Mouse (Mus musculus) 416B (cell line): ENCODE measurements around the gene Tnnt1.
A peak's percentile ranks its signal among the peaks of the same experiment; 100 is the strongest.
"Not testable (repeated sequence)": the region's sequence is repeated elsewhere in the genome, so short reads cannot be mapped to it uniquely, and the experiment has no call there.

ENCODE experiments used
- DNase-seq: peaks from one replicate; pipeline ENCODE4 v3.0.0; 2011; ENCODE audit warnings: low read depth

The Tnnt1 gene

GRCm38 (mm10) chr7:4516332-4517050 lies at the start of gene Tnnt1:
Gene Tnnt1, minus strand, starts transcription at chr7:4516382.
- peak; percentile 72 for DNase-seq

- peak; percentile 28 for DNase-seq
Observed at GRCm38 (mm10) chr7:4562660-4563059, 46.5 kb upstream of the Tnnt1 start.

DNA sequence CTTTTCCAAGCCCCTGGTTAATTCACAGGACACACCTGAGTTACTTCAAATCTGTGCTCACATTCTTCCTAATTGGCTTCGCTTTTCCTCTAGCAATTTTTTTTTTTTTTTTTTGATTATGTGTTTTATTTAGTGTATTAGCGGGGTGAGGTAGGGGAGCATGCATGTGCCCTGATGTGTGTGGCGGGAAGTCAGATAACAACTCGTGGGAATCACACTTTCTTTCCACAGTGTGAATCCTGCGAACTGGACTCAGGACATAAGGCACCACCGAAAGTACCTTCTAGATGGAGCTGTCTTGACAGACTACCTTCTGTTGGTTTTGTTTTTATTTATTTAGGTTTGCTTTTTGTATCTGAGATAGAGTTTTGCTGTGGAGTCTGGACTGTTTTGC lies 41.0 kb upstream of the Tnnt1 start:
- DNase-seq = no peak

GRCm38 (mm10) chr7:4556256-4557166 lies 40.3 kb upstream of the Tnnt1 start:
- DNase-seq = peak; percentile 90

DNA sequence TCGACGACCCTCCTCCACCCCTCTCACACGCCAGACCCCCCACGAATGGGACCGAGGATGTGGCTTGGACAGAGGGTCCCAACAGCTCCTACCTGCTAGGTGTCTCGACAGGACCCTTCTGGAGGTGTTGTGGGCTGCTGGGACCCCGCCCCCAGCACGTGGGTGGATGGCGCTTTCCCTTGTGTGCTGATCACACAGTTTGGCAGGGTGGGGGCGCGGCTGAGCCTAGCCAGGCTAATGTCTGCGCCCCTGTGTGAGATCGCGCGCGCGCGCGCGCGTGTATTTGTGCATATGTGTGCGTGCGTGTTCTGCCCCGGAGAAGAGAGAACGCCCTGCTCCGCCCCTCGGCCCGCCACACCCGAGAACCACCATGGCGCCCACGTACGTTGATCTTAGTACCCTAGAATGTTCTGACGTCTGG lies 31.0 kb upstream of the Tnnt1 start, which contains the start of gene Syt5:
Gene Syt5, minus strand, starts transcription at position 321 of the 421 bp plus-strand sequence.
- DNase-seq = no peak

DNA sequence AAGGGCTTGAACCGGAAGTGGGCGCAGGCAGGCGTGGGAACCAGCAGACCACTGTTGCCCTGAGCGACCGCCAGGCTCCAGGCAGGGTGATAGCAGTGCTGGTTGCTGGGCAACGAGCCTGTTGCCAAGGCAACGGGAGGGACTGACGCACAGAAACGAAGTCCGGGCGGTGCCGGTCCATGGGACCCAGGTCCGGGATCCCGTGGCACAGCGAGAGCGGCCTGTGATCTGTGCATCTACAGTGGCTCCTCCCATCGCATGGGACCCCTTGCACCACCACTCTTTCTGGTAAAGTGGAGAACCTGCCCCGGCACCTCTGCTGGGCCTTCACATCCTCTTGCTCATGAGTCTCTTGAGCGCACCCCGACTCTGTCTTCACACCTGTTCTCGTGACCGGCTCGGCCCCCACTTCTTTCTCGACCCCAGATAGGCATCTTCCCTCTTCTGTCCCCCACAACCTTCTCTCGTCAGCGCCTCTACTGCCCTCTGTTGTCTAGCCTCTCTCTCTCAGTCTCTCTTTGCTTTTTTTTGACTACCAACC lies 30.5 kb upstream of the Tnnt1 start:
- no peak for DNase-seq

DNA sequence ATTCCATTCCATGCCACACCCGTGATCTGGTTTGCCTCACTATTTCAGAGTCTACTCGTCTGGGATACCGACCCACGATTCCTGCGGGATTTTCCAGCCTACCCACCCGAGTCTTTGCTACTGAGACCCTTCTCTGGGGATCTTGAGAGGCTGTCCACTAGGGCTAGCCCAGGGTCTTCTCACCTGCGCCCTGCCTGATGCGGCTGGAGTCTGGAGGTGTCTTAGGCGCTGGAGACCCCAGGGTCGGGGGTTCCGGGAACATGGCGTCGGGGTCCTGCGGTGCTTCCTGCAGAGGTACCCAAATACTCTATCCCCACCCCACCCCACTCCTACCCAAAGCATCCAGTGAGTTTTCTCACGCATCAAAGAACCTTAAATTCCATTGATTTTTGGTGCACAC lies 29.9 kb upstream of the Tnnt1 start:
- DNase-seq = no peak

- DNase-seq = no peak
Observed at GRCm38 (mm10) chr7:4542013-4542412, 25.8 kb upstream of the Tnnt1 start.

DNA sequence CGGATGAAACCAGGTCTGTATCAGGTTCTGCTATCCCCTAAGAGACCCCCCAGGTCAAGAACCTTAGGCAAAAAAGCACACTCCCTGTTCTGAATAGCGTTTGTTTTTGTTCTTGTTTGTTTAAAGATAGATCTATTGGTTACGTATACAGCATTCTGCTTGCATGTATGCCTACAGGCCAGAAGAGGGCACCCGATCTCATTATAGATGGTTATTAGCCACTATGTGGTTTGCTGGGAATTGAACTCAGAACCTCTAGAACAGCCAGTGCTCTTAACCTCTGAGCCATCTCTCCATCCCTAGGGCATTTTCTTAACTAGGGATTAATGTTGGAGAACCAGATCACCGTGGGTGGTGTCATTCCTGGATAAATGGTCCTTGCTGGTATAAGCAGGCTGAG lies 25.2 kb upstream of the Tnnt1 start:
- peak; percentile 33 for DNase-seq

DNA sequence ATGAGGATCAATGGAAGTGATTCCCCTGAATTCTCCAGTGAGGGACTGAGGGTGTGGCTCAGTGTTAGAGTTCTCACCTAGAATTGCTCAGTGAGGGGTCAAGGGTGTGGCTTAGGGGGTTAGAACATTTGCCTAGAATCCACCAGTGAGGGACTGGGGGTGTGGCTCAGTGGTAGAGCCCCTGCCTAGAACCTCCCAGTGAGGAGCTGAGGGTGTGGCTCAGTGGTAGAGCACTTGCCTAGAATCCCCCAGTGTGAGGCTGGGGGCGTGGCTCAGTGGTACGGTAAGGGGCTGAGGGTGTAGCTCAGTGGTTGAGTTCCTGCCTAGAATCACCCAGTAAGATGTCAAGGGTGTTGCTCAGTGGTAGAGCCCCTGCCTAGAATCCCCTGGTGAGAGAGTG lies 22.8 kb upstream of the Tnnt1 start:
- no peak for DNase-seq

DNA sequence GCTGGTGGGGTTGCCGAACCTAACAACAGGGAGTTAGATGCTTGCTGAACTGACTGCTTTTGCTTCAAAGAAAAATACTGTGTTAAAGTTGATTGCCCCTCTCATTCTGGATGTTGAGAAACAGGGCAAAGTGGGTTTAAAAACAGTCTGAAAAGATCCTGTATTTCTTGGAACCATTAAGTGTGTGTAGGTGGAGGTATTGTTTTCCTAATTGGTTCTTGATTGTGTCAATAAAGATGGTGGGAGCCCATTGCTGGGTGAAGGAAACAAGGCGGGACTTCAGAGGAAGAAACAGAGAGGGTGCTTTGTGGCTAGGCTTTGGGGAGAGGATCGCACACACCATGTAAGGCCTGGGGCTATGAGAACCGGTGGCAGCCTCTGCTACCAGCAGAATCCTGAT lies 21.0 kb upstream of the Tnnt1 start:
- no peak for DNase-seq

DNA sequence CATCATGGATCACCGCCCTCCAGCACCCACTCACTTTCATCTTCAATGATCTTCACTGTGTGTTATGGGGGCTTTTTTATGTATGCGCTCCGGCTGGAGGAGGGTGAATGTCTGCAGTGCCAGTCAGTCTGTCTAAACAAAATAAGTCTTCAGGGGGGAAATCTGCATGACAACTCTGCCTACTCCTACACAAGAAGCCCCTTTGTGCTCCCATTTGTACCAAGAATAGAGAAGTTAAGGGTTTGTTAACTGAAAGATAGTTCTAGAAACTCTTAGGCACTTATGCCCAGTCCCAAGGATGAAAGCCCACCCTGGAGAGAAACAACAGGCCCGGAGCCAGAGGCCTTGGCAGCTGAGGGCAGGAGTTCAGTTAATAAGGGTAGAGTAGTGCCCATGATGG lies 20.2 kb upstream of the Tnnt1 start:
- no peak for DNase-seq

GRCm38 (mm10) chr7:4532005-4532729 lies 16.0 kb upstream of the Tnnt1 start, which contains the start of gene Dnaaf3:
Gene Dnaaf3, minus strand, starts transcription at chr7:4532453.
- peak; percentile 91 for DNase-seq

DNA sequence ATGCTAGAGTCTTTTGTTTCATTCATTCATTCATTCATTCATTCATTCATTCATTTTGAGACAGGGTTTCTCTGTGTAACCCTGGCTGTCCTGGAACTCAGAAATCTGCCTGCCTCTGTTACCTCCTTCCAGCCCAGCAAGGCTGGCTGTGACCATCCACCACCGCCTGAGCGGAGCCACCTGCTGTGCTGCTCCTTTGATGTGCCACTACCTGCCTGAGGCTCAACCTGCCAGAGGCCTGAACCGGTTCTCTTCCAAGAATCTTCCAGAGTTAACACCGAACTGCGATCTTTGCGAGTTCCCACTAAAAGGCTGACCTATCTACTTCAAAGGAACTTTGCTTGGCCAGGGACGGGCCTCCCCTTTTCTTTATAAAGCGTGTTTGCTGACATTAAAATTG lies 14.0 kb upstream of the Tnnt1 start:
- not testable (repeated sequence) for DNase-seq

DNA sequence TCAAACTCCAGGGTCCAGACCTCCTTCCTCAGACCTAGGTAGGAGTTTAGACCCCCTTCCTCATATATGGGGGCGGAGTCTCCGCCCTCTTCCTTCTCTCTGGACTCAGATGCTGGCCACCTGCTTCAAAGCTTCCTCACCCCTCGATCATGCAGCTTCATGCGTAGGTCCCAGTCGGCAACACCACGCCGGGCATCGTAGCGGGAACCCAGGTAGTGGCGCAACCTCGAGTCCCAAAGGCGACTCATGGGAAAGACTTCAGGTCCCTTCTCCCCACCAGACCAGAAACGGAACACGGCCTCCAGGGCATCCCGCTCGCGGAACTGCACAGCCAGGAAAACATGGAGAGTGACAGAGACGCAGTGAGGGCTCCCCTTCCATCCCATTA lies 11.1 kb upstream of the Tnnt1 start:
- DNase-seq = peak; percentile 70

DNA sequence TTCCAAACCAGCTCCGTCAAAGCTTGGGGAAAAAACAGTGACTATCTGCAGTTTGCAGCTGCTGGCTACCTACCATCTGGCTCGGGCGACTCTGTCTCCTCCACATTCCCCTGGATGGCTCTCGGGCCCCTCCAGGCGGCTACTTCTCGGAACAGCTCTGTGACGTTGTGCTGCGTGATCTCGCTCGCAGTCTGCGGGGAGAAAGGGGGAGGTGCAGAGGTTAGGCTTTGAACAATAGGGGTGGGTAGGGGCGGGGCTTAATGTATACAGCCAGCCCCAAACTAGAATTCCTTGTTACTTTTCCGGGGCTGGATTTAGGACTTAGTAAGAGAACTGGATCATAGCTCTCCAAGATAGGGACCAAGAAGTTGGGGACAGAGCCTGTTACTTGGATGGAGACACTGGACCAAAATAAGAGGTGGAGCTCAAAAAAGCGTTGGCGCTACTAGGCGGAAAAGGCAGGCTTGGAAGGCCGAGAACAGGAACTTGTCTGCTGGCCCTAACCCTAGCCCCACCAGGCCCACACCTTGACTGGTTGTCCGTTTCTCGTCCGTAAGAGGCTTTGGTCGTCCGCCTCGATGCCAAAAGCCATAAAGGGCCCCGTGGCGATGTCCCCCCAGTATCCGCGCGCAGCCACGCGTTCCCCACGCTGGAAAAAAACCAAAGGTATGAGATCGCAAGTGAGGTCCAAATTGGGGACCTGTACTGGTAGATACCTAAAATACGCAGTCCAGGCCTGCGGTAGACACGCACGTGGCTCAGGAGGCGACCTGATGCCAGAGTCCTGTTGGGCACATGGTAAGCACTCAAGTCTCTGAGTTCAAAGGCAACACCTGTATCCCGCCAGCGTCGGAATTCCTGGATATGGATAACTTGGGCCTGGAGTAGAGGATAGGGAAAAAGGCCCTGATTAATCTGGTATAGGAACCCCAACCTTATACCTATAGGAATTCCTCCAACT lies 10.4 kb upstream of the Tnnt1 start:
- DNase-seq = peak; percentile 98

- peak; percentile 80 for DNase-seq
Observed at GRCm38 (mm10) chr7:4524212-4524922, 8.2 kb upstream of the Tnnt1 start, which contains the start of gene Tnni3. Gene Tnni3, minus strand, starts transcription at chr7:4524229.

DNA sequence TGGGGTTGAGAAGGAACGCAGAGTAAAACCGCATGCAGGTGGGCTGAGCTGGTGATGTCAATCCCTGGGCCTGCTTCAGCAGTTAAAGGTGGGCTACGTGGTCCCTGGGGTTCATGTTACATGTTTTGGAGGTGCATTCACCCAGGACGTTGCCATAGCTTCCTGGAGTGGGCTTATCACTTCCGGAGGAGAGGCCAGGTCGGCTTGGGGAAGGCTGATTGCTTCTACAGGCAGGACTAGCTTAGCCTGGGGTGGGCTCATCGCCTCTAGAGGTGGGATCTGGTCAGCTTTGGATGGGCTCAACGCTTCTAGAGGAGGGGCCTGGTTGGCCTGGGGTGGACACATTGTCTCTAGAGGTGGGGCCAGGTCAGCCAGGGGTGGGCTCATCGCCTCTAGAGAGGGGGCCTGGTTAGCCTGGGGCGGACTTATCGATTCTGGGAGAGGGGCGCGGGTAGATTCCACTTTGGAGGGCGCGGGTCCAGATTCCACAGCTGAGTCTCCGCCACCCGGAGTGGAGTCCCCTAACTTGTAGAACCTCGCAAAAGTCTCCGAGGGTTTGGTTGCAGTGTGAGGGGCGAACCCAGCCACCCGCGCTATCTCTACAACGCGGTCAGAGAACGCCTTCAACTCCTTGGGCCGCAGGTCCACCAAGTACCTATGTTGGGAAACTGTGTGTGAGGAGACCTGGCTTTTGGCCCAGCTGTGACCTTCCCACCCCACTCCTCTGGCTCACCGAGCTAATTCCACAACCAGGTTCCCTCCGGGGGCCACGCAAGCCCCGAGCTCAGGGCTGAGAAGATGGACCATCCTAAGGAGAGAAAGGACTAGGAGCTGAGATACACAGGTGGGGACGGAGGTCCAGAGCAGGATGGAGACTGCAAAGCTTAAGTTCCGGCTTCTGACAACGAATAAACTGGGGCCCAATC lies 7.3 kb upstream of the Tnnt1 start:
- DNase-seq = no peak

GRCm38 (mm10) chr7:4522292-4522691 lies 6.1 kb upstream of the Tnnt1 start:
- no peak for DNase-seq
